In genomic region chr14:20610146-20610545, GRCm38 (mm10) we compare ENCODE assay signal across 10 mouse cellular contexts. TPM values are rescaled to one million over a fixed set of nuclear protein-coding genes. Genes with fewer than 3 reads are reported as not detected.
DNase-seq lines count a peak whose midpoint lies in the region; ATAC-seq and TF ChIP-seq lines count a peak whose summit lies in the region.
"Had no signal": no experiment of that assay in that cellular context is flagged by ENCODE, and none has a peak within 500 bp of the region (broad histone marks: within the 10 kb centered on the region; RNA-seq: fewer than 3 reads in every experiment).

No protein-coding gene starts in this region.

- no peak overlapping the region for H3K9ac ChIP-seq in embryonic facial prominence, embryonic 14.5 days (ENCODE audit: low read depth, low read length)
- no peak overlapping the region for H3K9ac ChIP-seq in heart, postnatal 0 days (replicated peaks; ENCODE audit: low read depth, low read length)
- H3K9ac ChIP-seq in lung, embryonic 15.5 days, result no peak overlapping the region
- H3K9ac ChIP-seq in midbrain, embryonic 16.5 days (ENCODE audit: low read depth, low read length), result no peak overlapping the region
- H3K9ac ChIP-seq in midbrain, embryonic 11.5 days (ENCODE audit: low read length), result no peak overlapping the region
- H3K9ac ChIP-seq: liver, embryonic 13.5 days had no signal

- no peak overlapping the region for H3K4me3 ChIP-seq in embryonic facial prominence, embryonic 14.5 days (ENCODE audit: low read depth, low read length)
- H3K4me3 ChIP-seq in heart, postnatal 0 days (ENCODE audit: low read depth, low read length), result peak overlapping the region; percentile 5
- no peak overlapping the region for H3K4me3 ChIP-seq in lung, embryonic 15.5 days
- H3K4me3 ChIP-seq in midbrain, embryonic 16.5 days (ENCODE audit: low read depth, low read length), result no peak overlapping the region
- no peak overlapping the region for H3K4me3 ChIP-seq in cerebellum, adult 2 months (replicated peaks; ENCODE audit: insufficient read depth, low read depth, low read length)
- no peak overlapping the region for H3K4me3 ChIP-seq in midbrain, embryonic 11.5 days (ENCODE audit: low read depth, low read length)
- H3K4me3 ChIP-seq: liver, embryonic 13.5 days had no signal

- TF ChIP-seq CTCF in heart, postnatal 0 days (IDR thresholded peaks at IDR 0.05; ENCODE audit: low read depth), result no peak
- no peak for TF ChIP-seq CTCF in cerebellum, adult 2 months (IDR thresholded peaks at IDR 0.05; ENCODE audit: borderline replicate concordance, insufficient read depth, low read depth, low read length)

- no peaks in the 10 kb centered on the region; the same call in 1 of the 2 replicates for H3K4me1 ChIP-seq in embryonic facial prominence, embryonic 14.5 days (ENCODE audit: control insufficient read depth, insufficient read depth, low read length)
- H3K4me1 ChIP-seq in heart, postnatal 0 days (ENCODE audit: control insufficient read depth, insufficient read depth), result peaks cover 25% of the 10 kb centered on the region
- peaks cover 22% of the 10 kb centered on the region for H3K4me1 ChIP-seq in lung, embryonic 15.5 days
- no peaks in the 10 kb centered on the region for H3K4me1 ChIP-seq in midbrain, embryonic 16.5 days (ENCODE audit: control insufficient read depth, insufficient read depth, low read length)
- H3K4me1 ChIP-seq in cerebellum, adult 2 months (ENCODE audit: control insufficient read depth, insufficient read depth, low read length), result no peaks in the 10 kb centered on the region
- no peaks in the 10 kb centered on the region for H3K4me1 ChIP-seq in midbrain, embryonic 11.5 days (ENCODE audit: control insufficient read depth, insufficient read depth, low read length)

- DNase-seq in Muller cell, postnatal 12 days (ENCODE audit: inconsistent ontology term), result peak; percentile 92
- peak; percentile 85 for DNase-seq in embryonic facial prominence, embryonic 14.5 days (ENCODE audit: low spot score)
- peak; percentile 83 for DNase-seq in heart, postnatal 0 days (ENCODE audit: low spot score)
- DNase-seq in cerebellum, adult 2 months, result no peak
- DNase-seq in thymus, postnatal 0 days (ENCODE audit: low spot score), result no peak
- DNase-seq in midbrain, embryonic 11.5 days (ENCODE audit: low spot score, missing footprints), result no peak
- DNase-seq: liver, embryonic 13.5 days; retina, postnatal 1 day had no signal

- TF ChIP-seq POLR2A in cerebellum, adult 2 months (IDR thresholded peaks at IDR 0.05; ENCODE audit: borderline replicate concordance, insufficient read depth, low read length), result no peak

- H3K4me2 ChIP-seq in embryonic facial prominence, embryonic 14.5 days (ENCODE audit: low read depth, low read length), result no peak overlapping the region
- H3K4me2 ChIP-seq in heart, postnatal 0 days (ENCODE audit: low read depth, low read length), result peak overlapping the region; percentile 50
- H3K4me2 ChIP-seq in lung, embryonic 15.5 days, result no peak overlapping the region
- H3K4me2 ChIP-seq in midbrain, embryonic 16.5 days (ENCODE audit: low read length), result no peak overlapping the region
- no peak overlapping the region for H3K4me2 ChIP-seq in midbrain, embryonic 11.5 days
- H3K4me2 ChIP-seq: liver, embryonic 13.5 days had no signal

- no peak for TF ChIP-seq EP300 in heart, postnatal 0 days (IDR thresholded peaks at IDR 0.05; ENCODE audit: low read depth)

- peak; percentile 83 for ATAC-seq in embryonic facial prominence, embryonic 14.5 days (ENCODE audit: low read depth)
- ATAC-seq in heart, postnatal 0 days (ENCODE audit: insufficient read depth, low read depth), result peak; percentile 92
- ATAC-seq in lung, embryonic 15.5 days (ENCODE audit: borderline replicate concordance, extremely low read depth, low FRiP score, low TSS enrichment), result peak; percentile 62; the same call in 1 of the 2 replicates
- ATAC-seq in midbrain, embryonic 16.5 days, result no peak
- ATAC-seq in midbrain, embryonic 11.5 days (ENCODE audit: low FRiP score), result no peak

- no peaks in the 10 kb centered on the region for H3K27me3 ChIP-seq in embryonic facial prominence, embryonic 14.5 days (replicated peaks; ENCODE audit: control insufficient read depth, insufficient read depth, low read length)
- H3K27me3 ChIP-seq in heart, postnatal 0 days (ENCODE audit: control insufficient read depth, insufficient read depth, low read length), result no peaks in the 10 kb centered on the region
- no peaks in the 10 kb centered on the region for H3K27me3 ChIP-seq in lung, embryonic 15.5 days
- H3K27me3 ChIP-seq in midbrain, embryonic 16.5 days (ENCODE audit: control insufficient read depth, insufficient read depth, low read depth, low read length), result no peaks in the 10 kb centered on the region
- no peaks in the 10 kb centered on the region for H3K27me3 ChIP-seq in cerebellum, adult 2 months (ENCODE audit: control insufficient read depth, insufficient read depth, low read length)
- no peaks in the 10 kb centered on the region for H3K27me3 ChIP-seq in midbrain, embryonic 11.5 days (ENCODE audit: control insufficient read depth, insufficient read depth, low read length)
- H3K27me3 ChIP-seq: liver, embryonic 13.5 days had no signal

- H3K36me3 ChIP-seq in embryonic facial prominence, embryonic 14.5 days (ENCODE audit: control insufficient read depth, insufficient read depth, low read length), result peaks cover 6% of the 10 kb centered on the region; the same call in 1 of the 2 replicates
- H3K36me3 ChIP-seq in heart, postnatal 0 days (replicated peaks; ENCODE audit: control insufficient read depth, insufficient read depth, low read length), result no peaks in the 10 kb centered on the region
- no peaks in the 10 kb centered on the region for H3K36me3 ChIP-seq in lung, embryonic 15.5 days
- peaks cover 7% of the 10 kb centered on the region; the same call in 1 of the 2 replicates for H3K36me3 ChIP-seq in midbrain, embryonic 16.5 days (ENCODE audit: control insufficient read depth, insufficient read depth, low read length)
- H3K36me3 ChIP-seq in midbrain, embryonic 11.5 days (ENCODE audit: control insufficient read depth, insufficient read depth, low read length), result no peaks in the 10 kb centered on the region
- H3K36me3 ChIP-seq: liver, embryonic 13.5 days had no signal

- WGBS in embryonic facial prominence, embryonic 14.5 days, result 72% methylated on average over 4 of the region's 4 CpGs
- WGBS in heart, postnatal 0 days, result 32% methylated on average over 4 of the region's 4 CpGs
- 65% methylated on average over 4 of the region's 4 CpGs for WGBS in lung, embryonic 15.5 days
- WGBS in midbrain, embryonic 16.5 days, result 86% methylated on average over 4 of the region's 4 CpGs
- 66% methylated on average over 4 of the region's 4 CpGs for WGBS in cerebellum, adult 2 months
- WGBS in midbrain, embryonic 11.5 days, result 87% methylated on average over 4 of the region's 4 CpGs

- peak overlapping the region; percentile 21; the same call in 1 of the 2 replicates for H3K27ac ChIP-seq in embryonic facial prominence, embryonic 14.5 days (replicated peaks; ENCODE audit: low read depth, low read length)
- peak overlapping the region; percentile 86 for H3K27ac ChIP-seq in heart, postnatal 0 days (ENCODE audit: low read depth)
- H3K27ac ChIP-seq in lung, embryonic 15.5 days, result peak overlapping the region; percentile 84
- H3K27ac ChIP-seq in midbrain, embryonic 16.5 days (ENCODE audit: low read length), result no peak overlapping the region
- H3K27ac ChIP-seq in cerebellum, adult 2 months (ENCODE audit: insufficient read depth, low read length), result no peak overlapping the region
- H3K27ac ChIP-seq in midbrain, embryonic 11.5 days (ENCODE audit: low read depth, low read length), result no peak overlapping the region
- H3K27ac ChIP-seq: liver, embryonic 13.5 days had no signal

- no peaks in the 10 kb centered on the region for H3K9me3 ChIP-seq in embryonic facial prominence, embryonic 14.5 days (ENCODE audit: control insufficient read depth, low read length)
- no peaks in the 10 kb centered on the region for H3K9me3 ChIP-seq in heart, postnatal 0 days (replicated peaks; ENCODE audit: control insufficient read depth, low read length)
- H3K9me3 ChIP-seq in lung, embryonic 15.5 days, result no peaks in the 10 kb centered on the region
- no peaks in the 10 kb centered on the region for H3K9me3 ChIP-seq in midbrain, embryonic 16.5 days (replicated peaks; ENCODE audit: control insufficient read depth, low read length, poor library complexity, severe bottlenecking)
- H3K9me3 ChIP-seq in midbrain, embryonic 11.5 days (ENCODE audit: control insufficient read depth, low read length), result no peaks in the 10 kb centered on the region
- H3K9me3 ChIP-seq: liver, embryonic 13.5 days had no signal

RNA-seq across cellular contexts. Expression of gene Usp54, which starts 30.7 kb away (rescaled TPM):
- 7.7 and 8.8 TPM in 2 replicates for polyA plus RNA-seq in embryonic facial prominence, embryonic 14.5 days (2014; fragmentation: Nextera tagmentation; extraction: Ambion mirVana)
- 8.8 and 29.8 TPM in 2 replicates for total RNA-seq in heart, postnatal 0 days (2014; rRNA removed; ENCODE audit: low replicate concordance)
- 2.8 and 3.0 TPM in 2 replicates for polyA plus RNA-seq in heart, postnatal 0 days (2015; fragmentation: Nextera tagmentation; extraction: Ambion mirVana)
- polyA plus RNA-seq in lung, embryonic 15.5 days (2015; fragmentation: Nextera tagmentation; extraction: Ambion mirVana), result 7.0 and 7.6 TPM in 2 replicates
- polyA plus RNA-seq in midbrain, embryonic 16.5 days (2015; fragmentation: Nextera tagmentation; extraction: Ambion mirVana), result 13.8 and 14.2 TPM in 2 replicates
- 60.6 and 63.1 TPM in 2 replicates for polyA plus RNA-seq in cerebellum, adult 2 months (2012; rRNA removed)
- polyA plus RNA-seq in thymus, postnatal 0 days (2015; fragmentation: Nextera tagmentation; extraction: Ambion mirVana), result 1.6 and 1.8 TPM in 2 replicates
- 14.2 and 14.3 TPM in 2 replicates for polyA plus RNA-seq in midbrain, embryonic 11.5 days (2014; fragmentation: Nextera tagmentation; extraction: Ambion mirVana)

RNA-seq across cellular contexts. Expression of gene Myoz1, which starts 46.2 kb away (rescaled TPM):
- polyA plus RNA-seq in embryonic facial prominence, embryonic 14.5 days (2014; fragmentation: Nextera tagmentation; extraction: Ambion mirVana), result 22.8 and 53.2 TPM in 2 replicates
- total RNA-seq in heart, postnatal 0 days (2014; rRNA removed; ENCODE audit: low replicate concordance), result 17.7 and 25.0 TPM in 2 replicates
- polyA plus RNA-seq in heart, postnatal 0 days (2015; fragmentation: Nextera tagmentation; extraction: Ambion mirVana), result 11.5 and 13.0 TPM in 2 replicates
- 0.37 and 0.82 TPM in 2 replicates for polyA plus RNA-seq in lung, embryonic 15.5 days (2015; fragmentation: Nextera tagmentation; extraction: Ambion mirVana)
- 0.19 TPM in 1 of 2 replicates, not detected in the other for polyA plus RNA-seq in midbrain, embryonic 16.5 days (2015; fragmentation: Nextera tagmentation; extraction: Ambion mirVana)
- polyA plus RNA-seq in cerebellum, adult 2 months (2012; rRNA removed), result not detected in 2 replicates
- polyA plus RNA-seq in thymus, postnatal 0 days (2015; fragmentation: Nextera tagmentation; extraction: Ambion mirVana), result 0.52 and 0.59 TPM in 2 replicates
- polyA plus RNA-seq in midbrain, embryonic 11.5 days (2014; fragmentation: Nextera tagmentation; extraction: Ambion mirVana), result 0.26 TPM in 1 of 2 replicates, not detected in the other

RNA-seq across cellular contexts. Expression of gene Synpo2l, which starts 58.0 kb away (rescaled TPM):
- polyA plus RNA-seq in embryonic facial prominence, embryonic 14.5 days (2014; fragmentation: Nextera tagmentation; extraction: Ambion mirVana), result 46.2 and 52.2 TPM in 2 replicates
- 190 and 249 TPM in 2 replicates for total RNA-seq in heart, postnatal 0 days (2014; rRNA removed; ENCODE audit: low replicate concordance)
- polyA plus RNA-seq in heart, postnatal 0 days (2015; fragmentation: Nextera tagmentation; extraction: Ambion mirVana), result 96.8 and 104 TPM in 2 replicates
- polyA plus RNA-seq in lung, embryonic 15.5 days (2015; fragmentation: Nextera tagmentation; extraction: Ambion mirVana), result 3.8 and 5.8 TPM in 2 replicates
- 0.16 and 0.24 TPM in 2 replicates for polyA plus RNA-seq in midbrain, embryonic 16.5 days (2015; fragmentation: Nextera tagmentation; extraction: Ambion mirVana)
- polyA plus RNA-seq in cerebellum, adult 2 months (2012; rRNA removed), result 0.08 and 0.13 TPM in 2 replicates
- polyA plus RNA-seq in thymus, postnatal 0 days (2015; fragmentation: Nextera tagmentation; extraction: Ambion mirVana), result 0.22 and 0.30 TPM in 2 replicates
- polyA plus RNA-seq in midbrain, embryonic 11.5 days (2014; fragmentation: Nextera tagmentation; extraction: Ambion mirVana), result 0.14 and 0.22 TPM in 2 replicates

Comparison
In these comparisons a context has a peak if more than half of its experiments do, and no peak if none do; other contexts are left out.
1. DNase-seq: peak in Muller cell, postnatal 12 days (single experiment), embryonic facial prominence, embryonic 14.5 days (single experiment) and heart, postnatal 0 days (single experiment); none in cerebellum, adult 2 months (0 of 2), thymus, postnatal 0 days (single experiment) and midbrain, embryonic 11.5 days (single experiment).
2. ATAC-seq: peak in embryonic facial prominence, embryonic 14.5 days (single experiment), heart, postnatal 0 days (single experiment) and lung, embryonic 15.5 days (single experiment); none in midbrain, embryonic 16.5 days (single experiment) and midbrain, embryonic 11.5 days (single experiment).
3. H3K27ac ChIP-seq: peak in embryonic facial prominence, embryonic 14.5 days (single experiment), heart, postnatal 0 days (single experiment) and lung, embryonic 15.5 days (single experiment); none in midbrain, embryonic 16.5 days (single experiment), cerebellum, adult 2 months (single experiment) and midbrain, embryonic 11.5 days (single experiment).